Mouse (Mus musculus) liver, embryonic 11.5 days (tissue): Measurements from ENCODE around the gene Dnajc5g. TPM values are rescaled to one million over a fixed set of nuclear protein-coding genes. Genes with fewer than 3 reads are reported as not detected.
A peak's percentile ranks its signal among the peaks of the same experiment; 100 is the strongest.

Experiments
- ATAC-seq: fragments of 200-750 bp; cut with Nextera tagmentation; replicated peaks from 2 replicates; pipeline ENCODE4 v1.8.0; 2017; ENCODE audit warnings: moderate number of reproducible peaks, mild to moderate bottlenecking, moderate TSS enrichment, moderate library complexity; ENCODE audit not compliant: low FRiP score
- DNase-seq: peaks from one replicate; pipeline ENCODE4 v3.0.0-alpha.2; 2017; ENCODE audit warnings: low spot score
- H3K27ac ChIP-seq: fragments of 300-500 bp; sonication (generic); 2 replicates; pipeline ENCODE4 v1.5.1; 2014; ENCODE audit warnings: mild to moderate bottlenecking, low read depth, low read length, control low read depth
- H3K27me3 ChIP-seq: fragments of 300-500 bp; sonication (generic); replicated peaks from 2 replicates; pipeline ENCODE4 v1.6.1; 2014; ENCODE audit warnings: low read length, mixed read lengths; ENCODE audit not compliant: control insufficient read depth, insufficient read depth
- H3K36me3 ChIP-seq: fragments of 300-500 bp; sonication (generic); 2 replicates; pipeline ENCODE4 v1.6.1; 2014; ENCODE audit warnings: mild to moderate bottlenecking, low read length, moderate library complexity, mixed read lengths; ENCODE audit not compliant: control insufficient read depth, insufficient read depth
- H3K4me1 ChIP-seq: fragments of 300-500 bp; sonication (generic); replicated peaks from 2 replicates; pipeline ENCODE4 v1.6.1; 2014; ENCODE audit warnings: low read length, mixed read lengths; ENCODE audit not compliant: control insufficient read depth, insufficient read depth
- H3K4me2 ChIP-seq: fragments of 300-500 bp; sonication (generic); 2 replicates; pipeline ENCODE4 v1.6.1; 2014; ENCODE audit warnings: mild to moderate bottlenecking, control low read depth, moderate library complexity
- H3K4me3 ChIP-seq: fragments of 300-500 bp; sonication (generic); 2 replicates; pipeline ENCODE4 v1.5.1; 2014; ENCODE audit warnings: low read depth, low read length, control low read depth
- H3K9ac ChIP-seq: fragments of 300-500 bp; sonication (generic); 2 replicates; pipeline ENCODE4 v1.6.1; 2014; ENCODE audit warnings: low read depth, low read length, control low read depth
- H3K9me3 ChIP-seq: fragments of 300-500 bp; sonication (generic); 2 replicates; pipeline ENCODE4 v1.6.1; 2016; ENCODE audit warnings: low read length, inconsistent platforms, mixed read lengths; ENCODE audit not compliant: control insufficient read depth
- WGBS: fragments of 180-500 bp; shearing (Covaris S2); extraction: QIAGEN DNeasy Blood & Tissue Kit; methylation state at CpG from one replicate; pipeline ENCODE4 v1.1.7; 2014; 5-methylcytosine and 5-hydroxymethylcytosine counted together
- polyA plus RNA-seq: library from polyadenylated mRNA; unstranded; fragments of >200 nt; fragmentation: Nextera tagmentation; extraction: Ambion mirVana; gene quantifications from 2 replicates; pipeline ENCODE4 v1.2.1, GENCODE M21; 2014

Gene Dnajc5g
- polyA plus RNA-seq, 1 experiment from 2014 or later, result not detected

GRCm38 (mm10) chr5:31126050-31126449 is 20.0 kb downstream of the Dnajc5g start:
- no peak for DNase-seq
- Histone ChIP-seq H3K27ac (no peak overlapping the region), H3K4me2 (no peak overlapping the region), H3K27me3 (peaks cover 3% of the 10 kb centered on the region; the same call in 1 of the 2 replicates), H3K4me3 (no peak overlapping the region), H3K9me3 (no peaks in the 10 kb centered on the region), H3K4me1 (no peaks in the 10 kb centered on the region), H3K36me3 (no peaks in the 10 kb centered on the region), H3K9ac (no peak overlapping the region)
- 32% methylated on average over 5 of the region's 5 CpGs for WGBS
- no peak for ATAC-seq

- Histone ChIP-seq H3K4me1 (no peaks in the 10 kb centered on the region), H3K27me3 (peaks cover 63% of the 10 kb centered on the region), H3K36me3 (no peaks in the 10 kb centered on the region; the same call in 1 of the 2 replicates), H3K9me3 (no peaks in the 10 kb centered on the region), H3K4me2 (no peak overlapping the region), H3K4me3 (no peak overlapping the region), H3K9ac (no peak overlapping the region), H3K27ac (no peak overlapping the region)
- ATAC-seq, result no peak
- WGBS, result 3% methylated on average over 33 of the region's 33 CpGs
- no peak for DNase-seq
These were observed 30.8 kb downstream of the Dnajc5g start for GRCm38 (mm10) chr5:31136730-31137424.

GRCm38 (mm10) chr5:31137658-31138057 is 31.6 kb downstream of the Dnajc5g start:
- H3K9ac ChIP-seq, result no peak overlapping the region
- no peak overlapping the region for H3K4me3 ChIP-seq
- H3K36me3 ChIP-seq, result no peaks in the 10 kb centered on the region; the same call in 1 of the 2 replicates
- DNase-seq, result no peak
- 2% methylated on average over 13 of the region's 13 CpGs for WGBS
- no peaks in the 10 kb centered on the region for H3K9me3 ChIP-seq
- H3K27ac ChIP-seq, result no peak overlapping the region
- peak overlapping the region; percentile 34 for H3K4me2 ChIP-seq
- H3K27me3 ChIP-seq, result peaks cover 63% of the 10 kb centered on the region
- no peaks in the 10 kb centered on the region for H3K4me1 ChIP-seq
- ATAC-seq, result no peak

GRCm38 (mm10) chr5:31138241-31138967 is 32.3 kb downstream of the Dnajc5g start, which contains the start of gene Ucn:
Ucn (minus strand) TSS chr5:31138829.
- 4% methylated on average over 52 of the region's 52 CpGs for WGBS
- H3K4me3 ChIP-seq, result peak within 1 kb of the TSS; percentile 11; the same call in 1 of the 2 replicates

GRCm38 (mm10) chr5:31138968-31139425 is 32.9 kb downstream of the Dnajc5g start:
- Histone ChIP-seq H3K27ac (no peak overlapping the region), H3K9me3 (no peaks in the 10 kb centered on the region), H3K4me1 (no peaks in the 10 kb centered on the region), H3K4me2 (no peak overlapping the region), H3K27me3 (peaks cover 59% of the 10 kb centered on the region), H3K9ac (no peak overlapping the region), H3K4me3 (no peak overlapping the region), H3K36me3 (no peaks in the 10 kb centered on the region; the same call in 1 of the 2 replicates)
- 11% methylated on average over 9 of the region's 9 CpGs for WGBS
- DNase-seq (no peak), ATAC-seq (no peak)

More at GRCm38 (mm10) chr5:31138241-31138967, 32.3 kb downstream of the Dnajc5g start, which contains the start of gene Ucn:
- Histone ChIP-seq H3K9me3 (no peaks in the 10 kb centered on the region), H3K36me3 (no peaks in the 10 kb centered on the region; the same call in 1 of the 2 replicates), H3K4me2 (peak within 1 kb of the TSS; percentile 34), H3K27me3 (peaks cover 63% of the 10 kb centered on the region), H3K27ac (no peak within 1 kb of the TSS), H3K4me1 (no peaks in the 10 kb centered on the region), H3K9ac (no peak within 1 kb of the TSS)
- DNase-seq (no peak), ATAC-seq (no peak)

- Histone ChIP-seq H3K9me3 (no peaks in the 10 kb centered on the region), H3K27ac (no peak overlapping the region), H3K27me3 (no peaks in the 10 kb centered on the region), H3K9ac (no peak overlapping the region), H3K4me2 (no peak overlapping the region), H3K4me1 (peaks cover 3% of the 10 kb centered on the region), H3K4me3 (no peak overlapping the region), H3K36me3 (peaks cover 7% of the 10 kb centered on the region)
- DNase-seq, result no peak
- no peak for ATAC-seq
- whole genome bisulfite sequencing, result 85% methylated on average over 4 of the region's 4 CpGs
These were observed 43.7 kb downstream of the Dnajc5g start for GRCm38 (mm10) chr5:31149781-31150180.

- H3K36me3 ChIP-seq, result peaks cover 1% of the 10 kb centered on the region
- ATAC-seq (no peak), DNase-seq (no peak)
- no peak overlapping the region for H3K27ac ChIP-seq
- H3K4me2 ChIP-seq, result no peak overlapping the region
- no peaks in the 10 kb centered on the region for H3K9me3 ChIP-seq
- H3K4me3 ChIP-seq, result no peak overlapping the region
- 90% methylated on average over 3 of the region's 3 CpGs for WGBS
- H3K4me1 ChIP-seq, result peaks cover 3% of the 10 kb centered on the region
- no peak overlapping the region for H3K9ac ChIP-seq
- no peaks in the 10 kb centered on the region for H3K27me3 ChIP-seq
These were observed 45.7 kb downstream of the Dnajc5g start for GRCm38 (mm10) chr5:31151746-31152145.

GRCm38 (mm10) chr5:31153516-31154151 is 47.5 kb downstream of the Dnajc5g start:
- peak overlapping the region; percentile 89 for H3K4me2 ChIP-seq
- 39% methylated on average over 6 of the region's 6 CpGs for WGBS
- H3K27ac ChIP-seq, result no peak overlapping the region
- peaks cover 18% of the 10 kb centered on the region for H3K36me3 ChIP-seq
- peak overlapping the region; percentile 69 for H3K4me3 ChIP-seq
- DNase-seq (no peak), ATAC-seq (peak; percentile 7; the same call in 1 of the 2 replicates)
- H3K4me1 ChIP-seq, result peaks cover 3% of the 10 kb centered on the region
- no peaks in the 10 kb centered on the region for H3K27me3 ChIP-seq
- peak overlapping the region; percentile 67 for H3K9ac ChIP-seq
- no peaks in the 10 kb centered on the region for H3K9me3 ChIP-seq
